16 mouse cellular contexts compared by ENCODE assay signal in genomic region chr3:23071486-23071885, GRCm38 (mm10).
DNase-seq lines count a peak whose midpoint lies in the region; TF ChIP-seq lines count a peak whose summit lies in the region.
"Had no signal": no experiment of that assay in that cellular context is flagged by ENCODE, and none has a peak within 500 bp of the region (broad histone marks: within the 10 kb centered on the region; RNA-seq: fewer than 3 reads in every experiment).

No protein-coding gene starts in this region.

- peaks cover 0 to 6% of the 10 kb centered on the region in 2 experiments for H3K36me3 ChIP-seq in CH12.LX (replicated peaks in 1 of 2; ENCODE audit: control insufficient read depth in 1 of 2, insufficient read depth in 1 of 2, low read length in 1 of 2)
- H3K36me3 ChIP-seq: G1E had no signal

- no peak for TF ChIP-seq POLR2A in CH12.LX (IDR thresholded peaks at IDR 0.05; ENCODE audit: low read depth, low read length)

- TF ChIP-seq CTCF in CH12.LX (conservative IDR thresholded peaks at IDR 0.05 in 1 of 2, IDR thresholded peaks at IDR 0.05 in 1 of 2; ENCODE audit: low read depth in 2 of 2, low read length in 2 of 2), result no peak

- dilution Hi-C loops in CH12.LX (cut with MboI; ENCODE audit: extremely low pct_ligation_motif_present, extremely low pct_unique_long_range_greater_than_20kb, low sequenced_read_pairs), result no loop called here

- H3K9me3 ChIP-seq in CH12.LX (replicated peaks; ENCODE audit: low read length), result no peaks in the 10 kb centered on the region
- H3K9me3 ChIP-seq: G1E had no signal

- H3K79me2 ChIP-seq in CH12.LX (replicated peaks; ENCODE audit: control insufficient read depth, extremely low read depth, insufficient read depth, poor library complexity, severe bottlenecking), result no peaks in the 10 kb centered on the region

- peak overlapping the region; percentile 67; the same call in 1 of the 2 replicates for H3K27ac ChIP-seq in CH12.LX (ENCODE audit: insufficient read depth, low read depth)

- peak; percentile 95 for TF ChIP-seq EP300 in CH12.LX (IDR thresholded peaks at IDR 0.05; ENCODE audit: low read length)

- DNase-seq in CH12.LX (ENCODE audit: extremely low read depth), result peak; percentile 64
- no peak for DNase-seq in urinary bladder, adult 18-20 months (ENCODE audit: low spot score in 2 of 2)
- DNase-seq: adrenal gland, adult 2 months; adrenal gland, adult 8-10 months; adrenal gland, postnatal 10 days; adrenal gland, postnatal 14 days; adrenal gland, postnatal 25 days; adrenal gland, postnatal 36 days; B cell, adult 2 months; cerebellum, adult 11 months; cerebellum, adult 11-12 months; cerebellum, adult 18-20 months; cerebellum, adult 2 months; cerebellum, adult 8-10 months had no signal

- peak overlapping the region; percentile 77 for H3K4me2 ChIP-seq in CH12.LX (ENCODE audit: insufficient read depth, low read depth, poor library complexity, severe bottlenecking)

- TF ChIP-seq RAD21 in CH12.LX (IDR thresholded peaks at IDR 0.05; ENCODE audit: low read depth, low read length), result no peak; the same call in 1 of the 2 replicates

- no peak overlapping the region for H3K4me3 ChIP-seq in CH12.LX (replicated peaks in 1 of 3; ENCODE audit: low read depth in 2 of 3, low read length in 2 of 3, poor library complexity in 1 of 3)

- H3K27me3 ChIP-seq in CH12.LX (replicated peaks), result no peaks in the 10 kb centered on the region
- H3K27me3 ChIP-seq: Patski had no signal

- in situ Hi-C loops in CH12.LX (cut with MboI; ENCODE audit: low pct_ligation_motif_present, low pct_unique_long_range_greater_than_20kb, low sequenced_read_pairs), result no loop called here

- H3K9ac ChIP-seq in CH12.LX (ENCODE audit: insufficient read depth, low read depth), result no peak overlapping the region

- peaks cover 5 to 30% of the 10 kb centered on the region in 2 experiments; a peak in 3 of 4 replicates for H3K4me1 ChIP-seq in CH12.LX (ENCODE audit: control insufficient read depth in 1 of 2, insufficient read depth in 2 of 2)

TF ChIP-seq in CH12.LX, 34 proteins besides CTCF, POLR2A, EP300 and RAD21:
- 0 out of 2 replicates have a peak, but pooled peaks have one; percentile 24 for TF ChIP-seq MAFK (IDR thresholded peaks at IDR 0.05; ENCODE audit: insufficient replicate concordance, low read length)
- peak; percentile 98 for TF ChIP-seq IRF4 (IDR thresholded peaks at IDR 0.05; ENCODE audit: low read depth, low read length)
- TF ChIP-seq USF1 (IDR thresholded peaks at IDR 0.05; ENCODE audit: low read depth, low read length), result no peak
- TF ChIP-seq ZMIZ1 (IDR thresholded peaks at IDR 0.05; ENCODE audit: low read depth, low read length), result peak; percentile 41; the same call in 1 of the 2 replicates
- TF ChIP-seq CHD1 (IDR thresholded peaks at IDR 0.05; ENCODE audit: low read depth, low read length), result no peak
- TF ChIP-seq GABPA (IDR thresholded peaks at IDR 0.05; ENCODE audit: insufficient replicate concordance, low read depth, low read length), result no peak
- no peak for TF ChIP-seq USF2 (conservative IDR thresholded peaks at IDR 0.05; ENCODE audit: low read depth, low read length)
- no peak for TF ChIP-seq PAX5 (IDR thresholded peaks at IDR 0.05; ENCODE audit: low read length)
- TF ChIP-seq MAX (IDR thresholded peaks at IDR 0.05; ENCODE audit: low read length), result peak; percentile 34; the same call in 1 of the 2 replicates
- peak; percentile 49; the same call in 1 of the 2 replicates for TF ChIP-seq BHLHE40 (IDR thresholded peaks at IDR 0.05; ENCODE audit: low read depth, low read length)
- TF ChIP-seq JUN (IDR thresholded peaks at IDR 0.05; ENCODE audit: insufficient read depth, low read depth, low read length), result no peak
- TF ChIP-seq ZNF384 (IDR thresholded peaks at IDR 0.05; ENCODE audit: low read depth, low read length), result no peak
- TF ChIP-seq CHD2 (IDR thresholded peaks at IDR 0.05; ENCODE audit: low read length), result peak; percentile 86
- 0 out of 2 replicates have a peak, but pooled peaks have one; percentile 31 for TF ChIP-seq ELF1 (IDR thresholded peaks at IDR 0.05; ENCODE audit: low read depth, low read length)
- no peak for TF ChIP-seq TBP (conservative IDR thresholded peaks at IDR 0.05; ENCODE audit: low read depth, low read length)
- TF ChIP-seq E2F4 (IDR thresholded peaks at IDR 0.05; ENCODE audit: insufficient replicate concordance, low read depth, low read length), result 0 out of 2 replicates have a peak, but pooled peaks have one; percentile 47
- no peak for TF ChIP-seq NRF1 (IDR thresholded peaks at IDR 0.05; ENCODE audit: low read depth, low read length)
- TF ChIP-seq MYC (IDR thresholded peaks at IDR 0.05; ENCODE audit: low read depth, low read length), result no peak
- peak; percentile 90 for TF ChIP-seq RCOR1 (conservative IDR thresholded peaks at IDR 0.05; ENCODE audit: low read depth, low read length)
- no peak for TF ChIP-seq HCFC1 (IDR thresholded peaks at IDR 0.05; ENCODE audit: low read depth, low read length)
- 0 out of 2 replicates have a peak, but pooled peaks have one; percentile 34 for TF ChIP-seq NELFE (IDR thresholded peaks at IDR 0.05; ENCODE audit: low read depth, low read length)
- peak; percentile 83 for TF ChIP-seq MEF2A (IDR thresholded peaks at IDR 0.05; ENCODE audit: borderline replicate concordance, low read depth, low read length)
- peak; percentile 72; the same call in 1 of the 2 replicates for TF ChIP-seq MAZ (IDR thresholded peaks at IDR 0.05; ENCODE audit: low read depth, low read length)
- no peak for TF ChIP-seq ZKSCAN1 (IDR thresholded peaks at IDR 0.05; ENCODE audit: borderline replicate concordance, low read depth, low read length)
- TF ChIP-seq KAT2A (IDR thresholded peaks at IDR 0.05; ENCODE audit: insufficient replicate concordance, low read length), result no peak
- no peak for TF ChIP-seq POLR2AphosphoS2 (IDR thresholded peaks at IDR 0.05; ENCODE audit: low read depth, low read length)
- no peak for TF ChIP-seq UBTF (IDR thresholded peaks at IDR 0.05; ENCODE audit: low read depth, low read length)
- no peak for TF ChIP-seq JUND (conservative IDR thresholded peaks at IDR 0.05; ENCODE audit: low read depth, low read length)
- peak; percentile 62 for TF ChIP-seq ETS1 (conservative IDR thresholded peaks at IDR 0.05; ENCODE audit: low read depth, low read length)
- TF ChIP-seq SIN3A (IDR thresholded peaks at IDR 0.05; ENCODE audit: low read length), result peak; percentile 63
- TF ChIP-seq TCF12 (IDR thresholded peaks at IDR 0.05; ENCODE audit: low read depth, low read length), result peak; percentile 79
- no peak for TF ChIP-seq SMC3 (IDR thresholded peaks at IDR 0.05; ENCODE audit: low read depth, low read length)
- TF ChIP-seq ZC3H11A (IDR thresholded peaks at IDR 0.05; ENCODE audit: low read depth, low read length), result no peak
- TF ChIP-seq MXI1 (IDR thresholded peaks at IDR 0.05; ENCODE audit: low read depth, low read length), result peak; percentile 71; the same call in 1 of the 2 replicates
